Comparison of ENCODE assay signal across 8 mouse cellular contexts in the genomic region with DNA sequence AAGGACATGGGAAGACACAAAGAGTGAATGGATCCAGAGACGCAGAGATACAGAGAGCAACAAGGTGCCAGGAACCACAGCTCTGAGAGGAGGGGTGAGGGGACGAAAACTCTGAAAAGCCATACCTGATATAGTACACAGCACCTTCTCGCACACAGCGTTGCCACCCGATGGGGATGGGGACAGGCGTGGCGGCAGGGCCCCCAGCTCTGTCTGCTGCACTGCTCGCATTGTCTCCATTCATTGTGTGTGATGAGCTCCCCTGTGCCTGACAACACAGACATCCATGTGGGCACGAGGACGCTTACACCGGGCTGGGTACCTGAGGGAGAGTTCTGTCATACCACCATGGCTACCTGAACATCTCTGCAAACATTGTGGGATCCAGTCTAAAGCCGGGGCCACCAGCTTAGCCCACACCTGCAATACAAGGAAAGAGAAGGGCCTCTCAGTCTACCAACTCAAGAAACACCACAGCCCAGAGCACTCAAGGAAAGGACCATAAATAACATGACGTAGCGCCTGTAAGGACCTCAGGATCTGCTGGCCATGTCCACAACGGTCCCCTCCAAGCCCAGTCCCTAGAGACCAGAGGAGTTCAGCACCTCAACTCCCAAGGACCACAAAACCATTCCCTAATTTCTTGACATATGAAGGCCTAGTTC. TPM values are rescaled to one million over a fixed set of nuclear protein-coding genes. Genes with fewer than 3 reads are reported as not detected.
DNase-seq lines count a peak whose midpoint lies in the region; ATAC-seq and TF ChIP-seq lines count a peak whose summit lies in the region.

No protein-coding gene starts in this region.

- no peak for ATAC-seq in heart, embryonic 13.5 days (ENCODE audit: extremely low read depth, insufficient number of reproducible peaks, low FRiP score, low TSS enrichment)
- no peak for ATAC-seq in heart, embryonic 16.5 days (replicated peaks; ENCODE audit: extremely low read depth, insufficient read depth, low FRiP score)

- TF ChIP-seq CTCF in MEL (IDR thresholded peaks at IDR 0.05 in 2 of 3, conservative IDR thresholded peaks at IDR 0.05 in 1 of 3; ENCODE audit: control insufficient read depth in 1 of 3, insufficient read depth in 1 of 3, low read depth in 2 of 3, low read length in 3 of 3, poor library complexity in 1 of 3, severe bottlenecking in 1 of 3) = no peak

- intact Hi-C loops in heart, postnatal 25 days (cut with DNase I) = loop anchor here (2.0 kb wide), 1 partner anchor 19 kb away; no protein-coding TSS in a partner anchor

- TF ChIP-seq POLR2A in MEL (IDR thresholded peaks at IDR 0.05; ENCODE audit: control insufficient read depth in 1 of 2, insufficient read depth in 1 of 2, low read depth in 1 of 2, low read length in 2 of 2, poor library complexity in 1 of 2) = no peak

- H3K4me2 ChIP-seq in heart, embryonic 13.5 days = peak overlapping the region; percentile 76
- H3K4me2 ChIP-seq in heart, embryonic 16.5 days (ENCODE audit: low read depth, low read length) = peak overlapping the region; percentile 90

- H3K9ac ChIP-seq in heart, embryonic 13.5 days = peak overlapping the region; percentile 95
- peak overlapping the region; percentile 93 for H3K9ac ChIP-seq in MEL (ENCODE audit: control insufficient read depth, low read depth, low read length, poor library complexity, severe bottlenecking)
- H3K9ac ChIP-seq in heart, embryonic 16.5 days (ENCODE audit: low read length) = peak overlapping the region; percentile 91

- H3K36me3 ChIP-seq in heart, embryonic 13.5 days = peaks cover 50% of the 10 kb centered on the region
- H3K36me3 ChIP-seq in MEL (ENCODE audit: control insufficient read depth in 1 of 2, insufficient read depth in 2 of 2, low read length in 2 of 2) = peaks cover 0 to 9% of the 10 kb centered on the region in 2 experiments; a peak in 3 of 4 replicates
- H3K36me3 ChIP-seq in heart, embryonic 16.5 days (ENCODE audit: control insufficient read depth, insufficient read depth) = peaks cover 41% of the 10 kb centered on the region
- peaks cover 50% of the 10 kb centered on the region for H3K36me3 ChIP-seq in midbrain, embryonic 10.5 days

- TF ChIP-seq RAD21 in MEL (IDR thresholded peaks at IDR 0.05; ENCODE audit: low read depth, low read length) = no peak

- no peak for TF ChIP-seq EP300 in MEL (IDR thresholded peaks at IDR 0.05; ENCODE audit: low read depth in 1 of 2, low read length in 2 of 2)

- H3K27me3 ChIP-seq in heart, embryonic 13.5 days (replicated peaks) = no peaks in the 10 kb centered on the region
- no peaks in the 10 kb centered on the region for H3K27me3 ChIP-seq in MEL (ENCODE audit: control insufficient read depth in 1 of 2, insufficient read depth in 2 of 2, low read length in 2 of 2)
- H3K27me3 ChIP-seq in heart, embryonic 16.5 days (ENCODE audit: control insufficient read depth, insufficient read depth, low read length) = no peaks in the 10 kb centered on the region
- H3K27me3 ChIP-seq in midbrain, embryonic 10.5 days (ENCODE audit: low read depth, poor library complexity, severe bottlenecking) = no peaks in the 10 kb centered on the region

- peaks cover 56% of the 10 kb centered on the region for H3K4me1 ChIP-seq in heart, embryonic 13.5 days
- H3K4me1 ChIP-seq in MEL (ENCODE audit: control insufficient read depth in 1 of 2, insufficient read depth in 2 of 2, low read length in 2 of 2) = peaks cover 0 to 12% of the 10 kb centered on the region in 2 experiments; a peak in 2 of 4 replicates
- peaks cover 45% of the 10 kb centered on the region for H3K4me1 ChIP-seq in heart, embryonic 16.5 days (ENCODE audit: control insufficient read depth, insufficient read depth, low read length)
- peaks cover 77% of the 10 kb centered on the region for H3K4me1 ChIP-seq in midbrain, embryonic 10.5 days

- no peak for DNase-seq in heart, postnatal 25 days (ENCODE audit: low spot score)
- DNase-seq in MEL (ENCODE audit: low read depth, low spot score) = no peak
- DNase-seq in midbrain, embryonic 10.5 days (ENCODE audit: low spot score) = no peak
- DNase-seq in T-cell, adult 2 months (ENCODE audit: low spot score) = no peak
- no peak for DNase-seq in right cerebral cortex, postnatal 25 days
- no peak for DNase-seq in gastrocnemius, adult 8-10 months (ENCODE audit: low spot score in 2 of 2)

- 73% methylated on average over 15 of the region's 15 CpGs for WGBS in heart, embryonic 13.5 days
- 64% methylated on average over 15 of the region's 15 CpGs for WGBS in heart, embryonic 16.5 days
- WGBS in midbrain, embryonic 10.5 days = 83% methylated on average over 15 of the region's 15 CpGs

- peak overlapping the region; percentile 86 for H3K4me3 ChIP-seq in heart, embryonic 13.5 days
- peak overlapping the region; percentile 75 to 91 for H3K4me3 ChIP-seq in MEL (ENCODE audit: control insufficient read depth in 1 of 2, insufficient read depth in 1 of 2, low read depth in 2 of 2, low read length in 2 of 2)
- peak overlapping the region; percentile 86 for H3K4me3 ChIP-seq in heart, embryonic 16.5 days (ENCODE audit: low read length)
- H3K4me3 ChIP-seq in midbrain, embryonic 10.5 days = peak overlapping the region; percentile 65

- H3K79me2 ChIP-seq in MEL (ENCODE audit: control insufficient read depth, insufficient read depth, low read length, poor library complexity) = peaks cover 61% of the 10 kb centered on the region

- peak overlapping the region; percentile 99 for H3K27ac ChIP-seq in heart, embryonic 13.5 days (replicated peaks)
- H3K27ac ChIP-seq in MEL (ENCODE audit: control insufficient read depth, low read depth, low read length) = peak overlapping the region; percentile 89
- H3K27ac ChIP-seq in heart, embryonic 16.5 days (ENCODE audit: low read length) = peak overlapping the region; percentile 100
- peak overlapping the region; percentile 97 for H3K27ac ChIP-seq in midbrain, embryonic 10.5 days (replicated peaks)

- no peaks in the 10 kb centered on the region for H3K9me3 ChIP-seq in heart, embryonic 13.5 days
- no peaks in the 10 kb centered on the region for H3K9me3 ChIP-seq in MEL (replicated peaks; ENCODE audit: insufficient read depth, low read length)
- no peaks in the 10 kb centered on the region for H3K9me3 ChIP-seq in heart, embryonic 16.5 days (replicated peaks; ENCODE audit: control insufficient read depth, low read length)
- H3K9me3 ChIP-seq in midbrain, embryonic 10.5 days (replicated peaks) = no peaks in the 10 kb centered on the region

TF ChIP-seq in MEL, 35 proteins besides CTCF, POLR2A, EP300 and RAD21 (continues in another document):
- TF ChIP-seq USF1 (IDR thresholded peaks at IDR 0.05; ENCODE audit: low read depth, low read length) = no peak

RNA-seq across cellular contexts. Expression of a gene that starts 1.4 kb away (rescaled TPM):
- 12.6 and 12.7 TPM in 2 replicates for polyA plus RNA-seq in heart, embryonic 13.5 days (2015; fragmentation: Nextera tagmentation; extraction: Ambion mirVana)
- total RNA-seq in heart, postnatal 25 days (2021) = 10 to 100 TPM; 20.9 to 21.4 TPM
- 4.2 and 5.0 TPM in 2 replicates for total RNA-seq in MEL (2012; rRNA removed)
- 10 to 100 TPM in 1 of 2 experiments, not detected in 1; 44.8 TPM for polyA plus RNA-seq in MEL (2012; ENCODE audit: insufficient read depth in 1 of 2, insufficient read length in 2 of 2, low read depth in 1 of 2, low replicate concordance in 2 of 2, missing spikeins in 1 of 2)
- 11.4 and 11.7 TPM in 2 replicates for polyA plus RNA-seq in heart, embryonic 16.5 days (2015; fragmentation: Nextera tagmentation; extraction: Ambion mirVana)
- polyA plus RNA-seq in midbrain, embryonic 10.5 days (2016; fragmentation: Nextera tagmentation; extraction: Ambion mirVana) = 11.9 and 13.0 TPM in 2 replicates
- 10 to 100 TPM; 16.0 to 20.8 (median 17.4) TPM for total RNA-seq in gastrocnemius, adult 8-10 months (2022)

RNA-seq across cellular contexts. Expression of a gene that starts 21.2 kb away (rescaled TPM):
- 133 and 136 TPM in 2 replicates for polyA plus RNA-seq in heart, embryonic 13.5 days (2015; fragmentation: Nextera tagmentation; extraction: Ambion mirVana)
- 100 to 1,000 TPM; 136 to 142 TPM for total RNA-seq in heart, postnatal 25 days (2021)
- total RNA-seq in MEL (2012; rRNA removed) = 223 and 240 TPM in 2 replicates
- 100 to 1,000 TPM in 1 of 2 experiments, not detected in 1; 297 TPM for polyA plus RNA-seq in MEL (2012; ENCODE audit: insufficient read depth in 1 of 2, insufficient read length in 2 of 2, low read depth in 1 of 2, low replicate concordance in 2 of 2, missing spikeins in 1 of 2)
- 148 and 152 TPM in 2 replicates for polyA plus RNA-seq in heart, embryonic 16.5 days (2015; fragmentation: Nextera tagmentation; extraction: Ambion mirVana)
- 212 and 239 TPM in 2 replicates for polyA plus RNA-seq in midbrain, embryonic 10.5 days (2016; fragmentation: Nextera tagmentation; extraction: Ambion mirVana)
- total RNA-seq in gastrocnemius, adult 8-10 months (2022) = 100 to 1,000 TPM in 2 of 4 experiments, 10 to 100 TPM in 2; 89.1 to 101 (median 99.3) TPM

RNA-seq across cellular contexts. Expression of a gene that starts 24.2 kb away (rescaled TPM):
- polyA plus RNA-seq in heart, embryonic 13.5 days (2015; fragmentation: Nextera tagmentation; extraction: Ambion mirVana) = 84.0 and 86.4 TPM in 2 replicates
- total RNA-seq in heart, postnatal 25 days (2021) = 10 to 100 TPM; 37.9 to 38.9 TPM
- 147 and 162 TPM in 2 replicates for total RNA-seq in MEL (2012; rRNA removed)
- 100 to 1,000 TPM in 1 of 2 experiments, not detected in 1; 195 TPM for polyA plus RNA-seq in MEL (2012; ENCODE audit: insufficient read depth in 1 of 2, insufficient read length in 2 of 2, low read depth in 1 of 2, low replicate concordance in 2 of 2, missing spikeins in 1 of 2)
- 80.4 and 81.2 TPM in 2 replicates for polyA plus RNA-seq in heart, embryonic 16.5 days (2015; fragmentation: Nextera tagmentation; extraction: Ambion mirVana)
- 180 and 187 TPM in 2 replicates for polyA plus RNA-seq in midbrain, embryonic 10.5 days (2016; fragmentation: Nextera tagmentation; extraction: Ambion mirVana)
- 10 to 100 TPM; 59.2 to 76.6 (median 66.0) TPM for total RNA-seq in gastrocnemius, adult 8-10 months (2022)

RNA-seq across cellular contexts. Expression of a gene that starts 24.3 kb away (rescaled TPM):
- 0.32 and 0.63 TPM in 2 replicates for polyA plus RNA-seq in heart, embryonic 13.5 days (2015; fragmentation: Nextera tagmentation; extraction: Ambion mirVana)
- total RNA-seq in heart, postnatal 25 days (2021) = under 1 TPM; 0.45 to 0.49 TPM
- total RNA-seq in MEL (2012; rRNA removed) = 0.42 and 0.52 TPM in 2 replicates
- 1 to 10 TPM in 1 of 2 experiments, not detected in 1; 1.3 TPM for polyA plus RNA-seq in MEL (2012; ENCODE audit: insufficient read depth in 1 of 2, insufficient read length in 2 of 2, low read depth in 1 of 2, low replicate concordance in 2 of 2, missing spikeins in 1 of 2)
- 0.36 and 0.70 TPM in 2 replicates for polyA plus RNA-seq in heart, embryonic 16.5 days (2015; fragmentation: Nextera tagmentation; extraction: Ambion mirVana)
- polyA plus RNA-seq in midbrain, embryonic 10.5 days (2016; fragmentation: Nextera tagmentation; extraction: Ambion mirVana) = 14.9 and 29.4 TPM in 2 replicates
- total RNA-seq in gastrocnemius, adult 8-10 months (2022) = under 1 TPM; 0.22 to 0.36 (median 0.29) TPM

RNA-seq across cellular contexts. Expression of a gene that starts 34.4 kb away (rescaled TPM):
- 1.7 and 1.9 TPM in 2 replicates for polyA plus RNA-seq in heart, embryonic 13.5 days (2015; fragmentation: Nextera tagmentation; extraction: Ambion mirVana)
- 1 to 10 TPM; 3.0 to 3.4 TPM for total RNA-seq in heart, postnatal 25 days (2021)
- total RNA-seq in MEL (2012; rRNA removed) = 24.4 and 27.7 TPM in 2 replicates
- polyA plus RNA-seq in MEL (2012; ENCODE audit: insufficient read depth in 1 of 2, insufficient read length in 2 of 2, low read depth in 1 of 2, low replicate concordance in 2 of 2, missing spikeins in 1 of 2) = 10 to 100 TPM in 1 of 2 experiments, not detected in 1; 41.1 TPM
- polyA plus RNA-seq in heart, embryonic 16.5 days (2015; fragmentation: Nextera tagmentation; extraction: Ambion mirVana) = 7.5 and 15.9 TPM in 2 replicates
- 1.1 and 1.3 TPM in 2 replicates for polyA plus RNA-seq in midbrain, embryonic 10.5 days (2016; fragmentation: Nextera tagmentation; extraction: Ambion mirVana)
- total RNA-seq in gastrocnemius, adult 8-10 months (2022) = 1 to 10 TPM in 1 of 4 experiments, under 1 TPM in 3; 0.39 to 1.2 (median 0.57) TPM
